Mouse (Mus musculus): Measurements from ENCODE around the gene Sipa1l1. TPM values are rescaled to one million over a fixed set of nuclear protein-coding genes. Genes with fewer than 3 reads are reported as not detected.
A peak's percentile ranks its signal among the peaks of the same experiment; 100 is the strongest.

Sipa1l1 gene
- 28.9 and 32.8 TPM in 2 replicates for polyA plus RNA-seq (2015; fragmentation: Nextera tagmentation; extraction: Ambion mirVana)

DNA sequence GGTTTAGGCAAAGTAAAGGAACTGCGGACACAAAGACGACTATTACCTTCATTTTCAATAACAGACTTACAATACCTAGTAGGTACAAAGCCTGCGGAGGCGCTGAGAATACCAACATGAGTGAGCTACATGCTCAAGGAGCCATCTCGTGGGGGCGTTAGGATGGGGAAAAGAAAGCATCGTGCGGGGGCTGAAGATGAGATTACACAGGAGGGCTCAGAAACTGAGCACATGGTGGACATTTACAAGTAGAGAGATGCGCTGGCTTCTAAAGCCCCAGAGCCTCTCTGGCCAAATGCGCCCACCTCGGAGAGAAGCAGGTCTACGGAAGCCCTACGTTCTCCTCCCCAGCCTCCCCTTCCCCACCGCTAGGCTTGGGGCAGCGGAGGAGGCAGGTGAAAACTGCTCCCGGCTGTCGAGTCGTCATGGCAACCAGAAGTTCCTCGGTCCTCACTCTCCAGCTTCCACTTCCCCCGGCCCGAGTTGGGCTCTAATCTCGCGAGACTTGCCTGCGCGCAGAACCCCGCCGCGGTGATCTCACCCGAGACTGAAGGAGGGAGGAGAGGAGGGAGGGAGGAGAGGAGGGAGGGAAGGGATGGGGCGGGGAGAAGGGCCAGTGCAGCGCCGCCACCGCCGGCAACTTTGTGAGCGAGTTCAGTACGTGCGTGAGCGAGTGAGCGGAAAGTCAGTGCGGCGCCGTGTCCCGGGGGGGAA is at the start of gene Sipa1l1:
Sipa1l1 (plus strand) TSS at position 501 of the 714 bp plus-strand sequence.
- Histone ChIP-seq H3K9me3 (replicated peaks; ENCODE audit: control insufficient read depth, low read length) (no peaks in the 10 kb centered on the region), H3K4me3 (replicated peaks; ENCODE audit: low read length) (peak within 1 kb of the TSS; percentile 89), H3K4me1 (ENCODE audit: control insufficient read depth, insufficient read depth, low read length) (peaks cover 10% of the 10 kb centered on the region), H3K27ac (ENCODE audit: low read length) (peak within 1 kb of the TSS; percentile 95), H3K4me2 (ENCODE audit: low read depth, low read length) (peak within 1 kb of the TSS; percentile 95), H3K9ac (ENCODE audit: low read length) (peak within 1 kb of the TSS; percentile 98), H3K36me3 (ENCODE audit: control insufficient read depth, insufficient read depth, low read length) (no peaks in the 10 kb centered on the region), H3K27me3 (ENCODE audit: control insufficient read depth, insufficient read depth, low read length) (no peaks in the 10 kb centered on the region)
- peak; percentile 93 for ATAC-seq (ENCODE audit: insufficient read depth, low FRiP score)
- 1% methylated on average over 41 of the region's 43 CpGs for WGBS

DNA sequence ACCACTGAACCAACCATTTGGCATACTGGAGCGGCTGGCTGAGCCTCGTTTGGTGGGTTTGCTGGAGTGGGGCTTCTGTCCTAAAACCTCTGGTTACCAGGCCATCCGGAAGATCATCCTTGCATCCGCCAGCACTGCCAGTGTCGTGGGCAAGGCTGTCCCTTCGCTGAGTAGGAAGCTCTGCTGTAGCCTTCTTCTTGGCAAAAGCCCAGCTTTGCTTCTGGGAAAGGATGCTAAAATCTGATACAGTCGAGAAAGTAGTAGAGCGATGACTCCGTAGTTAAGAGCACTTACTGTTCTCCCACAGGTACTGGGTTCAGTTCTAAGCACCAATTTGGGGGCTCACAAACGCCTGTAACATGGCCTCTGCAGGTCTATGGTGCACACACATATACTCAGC is 47.2 kb upstream of the Sipa1l1 start:
- no peak for ATAC-seq (ENCODE audit: insufficient read depth, low FRiP score)
- Histone ChIP-seq H3K4me2 (ENCODE audit: low read depth, low read length) (peak overlapping the region; percentile 44), H3K9me3 (replicated peaks; ENCODE audit: control insufficient read depth, low read length) (no peaks in the 10 kb centered on the region), H3K9ac (ENCODE audit: low read length) (no peak overlapping the region), H3K27ac (ENCODE audit: low read length) (0 out of 2 replicates have a peak overlapping the region, but pooled peaks have one; percentile 41), H3K4me1 (ENCODE audit: control insufficient read depth, insufficient read depth, low read length) (peaks cover 14% of the 10 kb centered on the region; the same call in 1 of the 2 replicates), H3K4me3 (replicated peaks; ENCODE audit: low read length) (no peak overlapping the region), H3K27me3 (ENCODE audit: control insufficient read depth, insufficient read depth, low read length) (no peaks in the 10 kb centered on the region), H3K36me3 (ENCODE audit: control insufficient read depth, insufficient read depth, low read length) (no peaks in the 10 kb centered on the region)
- 57% methylated on average over 10 of the region's 10 CpGs for WGBS

DNA sequence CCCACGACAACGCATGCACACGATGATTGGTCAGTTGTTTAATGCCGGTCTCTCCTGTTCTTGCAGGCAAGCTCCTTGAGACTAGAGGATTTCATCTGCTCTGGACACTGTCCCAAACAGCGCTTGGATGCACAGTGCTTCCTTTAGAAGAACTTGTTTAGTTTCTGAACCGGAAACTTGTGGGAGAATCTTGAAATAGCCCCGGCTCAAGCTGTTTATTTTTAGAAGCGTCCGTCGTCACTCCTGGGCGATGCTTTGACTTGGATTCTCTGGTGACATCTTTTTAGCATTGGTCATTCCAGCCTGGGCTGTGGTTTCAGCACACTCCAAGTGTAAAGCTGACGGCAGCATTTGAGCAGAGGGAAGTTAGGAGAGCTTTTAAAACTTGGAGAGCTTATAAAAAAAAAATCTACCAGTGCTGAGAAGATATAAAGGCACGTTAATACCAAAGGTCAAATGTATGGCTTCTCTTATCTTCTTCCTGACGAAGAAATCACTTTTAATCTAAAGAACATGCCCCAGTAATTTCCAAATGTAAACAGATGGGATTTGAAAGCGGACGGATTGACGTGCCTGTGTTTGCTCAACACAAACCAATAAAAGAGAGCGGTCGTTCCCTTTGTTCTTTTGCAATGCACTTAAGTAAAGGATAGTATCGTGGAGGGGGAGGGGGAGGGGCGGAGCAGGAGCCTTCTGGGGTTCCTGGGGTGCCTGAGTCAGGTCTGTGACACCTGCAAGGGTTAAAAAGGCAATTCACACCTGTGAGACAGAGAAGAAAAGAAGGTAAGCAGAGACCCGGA is 46.5 kb upstream of the Sipa1l1 start:
- ATAC-seq (ENCODE audit: insufficient read depth, low FRiP score): peak; percentile 56; the same call in 1 of the 2 replicates
- no peaks in the 10 kb centered on the region for H3K36me3 ChIP-seq (ENCODE audit: control insufficient read depth, insufficient read depth, low read length)
- H3K9ac ChIP-seq (ENCODE audit: low read length): peak overlapping the region; percentile 3; the same call in 1 of the 2 replicates
- peak overlapping the region; percentile 25; the same call in 1 of the 2 replicates for H3K4me3 ChIP-seq (replicated peaks; ENCODE audit: low read length)
- H3K4me2 ChIP-seq (ENCODE audit: low read depth, low read length): peak overlapping the region; percentile 44
- no peaks in the 10 kb centered on the region for H3K9me3 ChIP-seq (replicated peaks; ENCODE audit: control insufficient read depth, low read length)
- no peaks in the 10 kb centered on the region for H3K27me3 ChIP-seq (ENCODE audit: control insufficient read depth, insufficient read depth, low read length)
- H3K27ac ChIP-seq (ENCODE audit: low read length): peak overlapping the region; percentile 41; the same call in 1 of the 2 replicates
- WGBS: 5% methylated on average over 22 of the region's 22 CpGs
- peaks cover 14% of the 10 kb centered on the region; the same call in 1 of the 2 replicates for H3K4me1 ChIP-seq (ENCODE audit: control insufficient read depth, insufficient read depth, low read length)

DNA sequence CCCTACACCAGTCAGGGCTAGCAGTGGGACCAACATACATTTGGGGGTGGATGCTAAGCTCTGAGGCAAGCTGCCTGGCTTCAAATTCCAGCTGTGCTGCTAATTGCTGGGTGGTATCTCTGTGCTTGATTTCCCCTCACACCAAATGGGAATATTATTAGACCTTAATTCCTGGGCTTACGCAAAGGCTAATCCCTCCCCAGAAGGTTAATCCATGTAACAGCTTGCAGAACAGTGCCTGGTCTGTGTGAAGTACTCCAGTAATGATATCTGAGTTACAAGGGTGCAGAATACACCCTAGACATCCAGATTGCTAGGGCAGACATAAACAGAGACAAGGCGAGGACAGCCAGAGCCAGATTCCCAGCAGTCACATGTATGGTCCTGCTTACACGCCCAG is 42.3 kb upstream of the Sipa1l1 start:
- ATAC-seq (ENCODE audit: insufficient read depth, low FRiP score): no peak

DNA sequence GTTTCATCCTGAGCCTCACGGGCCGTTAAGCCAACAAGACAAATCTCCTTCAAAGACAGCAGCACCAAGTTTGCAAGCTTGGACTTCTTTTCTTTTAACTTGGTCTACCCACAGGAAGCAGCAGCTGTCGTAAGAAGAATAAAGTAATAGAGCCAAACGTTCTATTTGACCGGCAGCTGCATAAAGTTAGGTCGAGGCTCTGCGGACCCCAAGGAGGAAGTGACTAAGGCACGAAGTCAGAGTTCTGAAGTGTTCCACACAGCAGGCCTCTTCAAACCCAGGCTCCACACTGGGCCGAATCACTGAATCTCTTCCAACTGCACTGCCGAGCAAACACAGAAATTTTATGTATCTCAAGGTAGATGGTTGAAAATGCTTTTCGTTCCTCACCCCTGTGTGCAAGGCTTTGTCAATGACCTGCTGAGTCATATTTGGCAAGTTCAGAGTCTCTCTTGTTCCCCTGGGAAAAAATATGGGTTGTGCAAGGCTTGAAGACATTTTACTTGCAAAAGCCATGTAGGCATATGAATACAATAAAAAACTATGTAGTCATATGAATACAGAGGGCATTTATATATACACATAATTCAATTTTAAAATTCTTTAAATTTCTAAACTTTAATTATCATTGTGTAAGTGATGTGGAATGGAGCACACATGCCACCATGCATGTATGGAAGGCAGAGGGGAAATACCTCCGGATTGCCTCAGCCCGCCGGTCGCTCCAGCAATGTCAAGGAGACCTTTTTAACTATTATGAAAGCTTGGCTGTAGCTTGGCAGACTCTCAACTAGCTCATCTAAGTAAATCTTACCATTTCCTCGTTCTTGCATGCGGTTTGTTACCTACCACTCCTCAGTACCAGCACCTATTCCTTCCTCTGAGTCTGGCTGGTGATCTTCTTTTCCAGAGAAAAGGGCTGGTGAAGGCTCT is 29.6 kb upstream of the Sipa1l1 start:
- Histone ChIP-seq H3K4me3 (replicated peaks; ENCODE audit: low read length) (no peak overlapping the region), H3K4me1 (ENCODE audit: control insufficient read depth, insufficient read depth, low read length) (no peaks in the 10 kb centered on the region), H3K27me3 (ENCODE audit: control insufficient read depth, insufficient read depth, low read length) (no peaks in the 10 kb centered on the region), H3K27ac (ENCODE audit: low read length) (no peak overlapping the region), H3K36me3 (ENCODE audit: control insufficient read depth, insufficient read depth, low read length) (no peaks in the 10 kb centered on the region), H3K9me3 (replicated peaks; ENCODE audit: control insufficient read depth, low read length) (no peaks in the 10 kb centered on the region), H3K9ac (ENCODE audit: low read length) (no peak overlapping the region), H3K4me2 (ENCODE audit: low read depth, low read length) (no peak overlapping the region)
- no peak for ATAC-seq (ENCODE audit: insufficient read depth, low FRiP score)
- WGBS: 83% methylated on average over 17 of the region's 17 CpGs

More for the DNA sequence above, 42.3 kb upstream of the Sipa1l1 start:
- H3K4me1 ChIP-seq (ENCODE audit: control insufficient read depth, insufficient read depth, low read length): peaks cover 13% of the 10 kb centered on the region; the same call in 1 of the 2 replicates
- H3K36me3 ChIP-seq (ENCODE audit: control insufficient read depth, insufficient read depth, low read length): no peaks in the 10 kb centered on the region
- H3K27me3 ChIP-seq (ENCODE audit: control insufficient read depth, insufficient read depth, low read length): no peaks in the 10 kb centered on the region
- H3K9me3 ChIP-seq (replicated peaks; ENCODE audit: control insufficient read depth, low read length): no peaks in the 10 kb centered on the region
- H3K27ac ChIP-seq (ENCODE audit: low read length): no peak overlapping the region
- no peak overlapping the region for H3K9ac ChIP-seq (ENCODE audit: low read length)
- no peak overlapping the region for H3K4me3 ChIP-seq (replicated peaks; ENCODE audit: low read length)
- 54% methylated on average over 3 of the region's 3 CpGs for WGBS
- no peak overlapping the region for H3K4me2 ChIP-seq (ENCODE audit: low read depth, low read length)

DNA sequence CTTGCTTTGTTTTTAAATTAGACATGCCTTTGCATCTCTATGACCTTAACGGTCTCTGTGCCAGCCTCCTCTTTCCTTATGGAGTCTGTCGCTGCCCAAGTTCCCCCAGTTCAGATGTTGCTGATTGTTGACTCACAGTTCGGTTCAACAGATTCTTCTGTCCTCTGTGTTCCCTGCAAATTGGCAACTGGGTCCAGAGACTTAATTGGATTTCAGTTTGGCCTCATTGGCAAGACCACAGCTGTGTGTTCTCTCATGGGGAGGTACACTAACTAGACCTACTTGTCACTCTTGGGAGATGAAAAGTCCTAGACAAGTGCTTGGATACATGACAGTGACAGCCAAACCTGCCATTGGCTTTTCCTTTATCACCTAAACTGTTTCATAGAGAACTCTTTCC is 25.7 kb upstream of the Sipa1l1 start:
- Histone ChIP-seq H3K4me2 (ENCODE audit: low read depth, low read length) (no peak overlapping the region), H3K36me3 (ENCODE audit: control insufficient read depth, insufficient read depth, low read length) (no peaks in the 10 kb centered on the region), H3K9me3 (replicated peaks; ENCODE audit: control insufficient read depth, low read length) (no peaks in the 10 kb centered on the region), H3K9ac (ENCODE audit: low read length) (no peak overlapping the region), H3K4me3 (replicated peaks; ENCODE audit: low read length) (no peak overlapping the region), H3K27ac (ENCODE audit: low read length) (no peak overlapping the region), H3K4me1 (ENCODE audit: control insufficient read depth, insufficient read depth, low read length) (no peaks in the 10 kb centered on the region), H3K27me3 (ENCODE audit: control insufficient read depth, insufficient read depth, low read length) (no peaks in the 10 kb centered on the region)
- no peak for ATAC-seq (ENCODE audit: insufficient read depth, low FRiP score)
- 95% methylated on average over 3 of the region's 3 CpGs for WGBS

DNA sequence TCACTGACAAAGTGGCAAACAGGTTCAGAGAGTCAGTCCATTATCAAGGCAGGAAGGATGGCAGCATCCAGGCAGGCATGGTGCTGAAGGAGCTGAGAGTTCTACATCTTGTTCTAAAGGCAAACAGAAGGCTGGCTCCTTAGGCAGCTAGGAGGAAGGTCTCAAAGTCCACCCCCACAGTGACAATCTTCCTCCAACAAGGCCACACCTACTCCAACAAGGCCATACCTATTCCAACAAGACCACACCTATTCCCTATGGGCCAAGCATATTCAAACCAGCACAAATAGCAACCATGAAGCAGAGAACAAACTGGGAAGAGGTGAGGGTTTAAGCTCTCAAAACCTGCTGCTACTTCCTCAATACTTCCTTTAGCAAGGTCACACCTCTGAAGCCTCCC is 23.9 kb upstream of the Sipa1l1 start:
- no peak overlapping the region for H3K4me2 ChIP-seq (ENCODE audit: low read depth, low read length)
- no peak overlapping the region for H3K9ac ChIP-seq (ENCODE audit: low read length)
- H3K27me3 ChIP-seq (ENCODE audit: control insufficient read depth, insufficient read depth, low read length): no peaks in the 10 kb centered on the region
- H3K4me3 ChIP-seq (replicated peaks; ENCODE audit: low read length): no peak overlapping the region
- H3K4me1 ChIP-seq (ENCODE audit: control insufficient read depth, insufficient read depth, low read length): no peaks in the 10 kb centered on the region
- H3K36me3 ChIP-seq (ENCODE audit: control insufficient read depth, insufficient read depth, low read length): no peaks in the 10 kb centered on the region
- H3K9me3 ChIP-seq (replicated peaks; ENCODE audit: control insufficient read depth, low read length): no peaks in the 10 kb centered on the region
- H3K27ac ChIP-seq (ENCODE audit: low read length): no peak overlapping the region
- ATAC-seq (ENCODE audit: insufficient read depth, low FRiP score): no peak

DNA sequence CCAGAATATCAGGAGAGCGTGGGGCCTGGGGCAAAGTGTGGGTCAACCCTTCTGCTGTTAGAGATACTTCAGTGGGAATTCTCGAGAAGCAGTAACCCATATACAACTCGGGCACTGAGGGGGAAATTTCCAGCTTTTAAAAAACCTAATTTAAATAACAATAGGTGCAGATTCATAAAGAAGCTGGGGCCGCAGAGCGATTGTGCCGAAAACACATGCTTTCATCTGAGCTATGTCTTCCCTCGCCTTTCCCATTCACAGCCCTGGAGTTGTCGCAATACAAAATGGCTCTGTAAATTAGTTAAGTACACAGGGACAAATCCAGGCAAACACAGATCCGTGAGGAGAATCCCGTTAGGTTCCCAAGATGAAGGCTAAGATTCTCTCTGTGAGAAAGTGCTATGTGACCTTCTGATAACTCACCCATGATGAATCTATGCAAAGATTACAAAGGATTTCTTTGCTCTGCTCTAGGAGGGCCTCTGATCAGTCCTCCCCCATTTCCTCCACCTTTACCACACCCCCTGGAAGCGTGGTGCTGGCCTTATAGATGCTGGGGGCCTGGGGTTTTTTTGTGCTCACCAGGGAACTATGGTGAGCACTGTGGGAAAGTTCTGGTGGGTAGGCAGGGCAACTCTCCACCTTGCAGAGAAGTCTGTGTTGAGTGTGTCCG is 22.0 kb upstream of the Sipa1l1 start:
- 69% methylated on average over 12 of the region's 12 CpGs for WGBS
- H3K36me3 ChIP-seq (ENCODE audit: control insufficient read depth, insufficient read depth, low read length): no peaks in the 10 kb centered on the region
- H3K27me3 ChIP-seq (ENCODE audit: control insufficient read depth, insufficient read depth, low read length): no peaks in the 10 kb centered on the region
- H3K4me3 ChIP-seq (replicated peaks; ENCODE audit: low read length): no peak overlapping the region
- H3K4me2 ChIP-seq (ENCODE audit: low read depth, low read length): no peak overlapping the region
- H3K9ac ChIP-seq (ENCODE audit: low read length): no peak overlapping the region
- no peak overlapping the region for H3K27ac ChIP-seq (ENCODE audit: low read length)
- no peak for ATAC-seq (ENCODE audit: insufficient read depth, low FRiP score)
- H3K4me1 ChIP-seq (ENCODE audit: control insufficient read depth, insufficient read depth, low read length): no peaks in the 10 kb centered on the region
- H3K9me3 ChIP-seq (replicated peaks; ENCODE audit: control insufficient read depth, low read length): no peaks in the 10 kb centered on the region

Measured in stomach, embryonic 16.5 days (tissue).